Mouse (Mus musculus) CH12.LX (cell line): ENCODE measurements at regions not wholly inside any gene's neighbourhood (a gene's known extent, or its start where the extent isn't known, plus 50 kb on each side); places are given as distances from the start of the nearest gene placed in this dataset.

Source experiments
- CHD1 ChIP-seq: IDR thresholded peaks from 2 replicates; pipeline ENCODE4 v1.6.1; 2012; ENCODE audit warnings: low read depth, low read length, improper control_type of control experiment, inconsistent platforms
- CHD2 ChIP-seq: IDR thresholded peaks from 2 replicates; pipeline ENCODE4 v1.6.1; 2011; ENCODE audit warnings: low read length, improper control_type of control experiment
- CTCF ChIP-seq, 2 experiments: IDR thresholded peaks in 1 of 2; conservative IDR thresholded peaks in 1 of 2; 2 replicates each; pipeline ENCODE4 v1.5.1; 2011 to 2012; ENCODE audit warnings: low read depth in 2 of 2, low read length in 2 of 2, improper control_type of control experiment in 1 of 2, inconsistent platforms in 1 of 2, mild to moderate bottlenecking in 1 of 2, moderate library complexity in 1 of 2
- EP300 ChIP-seq: IDR thresholded peaks from 2 replicates; pipeline ENCODE4 v1.6.1; 2011; ENCODE audit warnings: low read length, improper control_type of control experiment
- IRF4 ChIP-seq: IDR thresholded peaks from 2 replicates; pipeline ENCODE4 v1.6.1; 2014; ENCODE audit warnings: low read depth, mild to moderate bottlenecking, inconsistent platforms, low read length, improper control_type of control experiment
- JUN ChIP-seq: IDR thresholded peaks from 2 replicates; pipeline ENCODE4 v1.6.1; 2011; ENCODE audit warnings: low read depth, mild to moderate bottlenecking, low read length, improper control_type of control experiment, moderate library complexity; ENCODE audit not compliant: insufficient read depth
- KAT2A ChIP-seq: IDR thresholded peaks from 2 replicates; pipeline ENCODE4 v1.6.1; 2012; ENCODE audit warnings: low read length, improper control_type of control experiment, inconsistent platforms; ENCODE audit not compliant: insufficient replicate concordance
- MAFK ChIP-seq: IDR thresholded peaks from 2 replicates; pipeline ENCODE4 v1.6.1; 2011; ENCODE audit warnings: low read length, improper control_type of control experiment; ENCODE audit not compliant: insufficient replicate concordance
- MAX ChIP-seq: IDR thresholded peaks from 2 replicates; pipeline ENCODE4 v1.6.1; 2011; ENCODE audit warnings: low read length, improper control_type of control experiment
- MEF2A ChIP-seq: IDR thresholded peaks from 2 replicates; pipeline ENCODE4 v1.6.1; 2014; ENCODE audit warnings: low read depth, mild to moderate bottlenecking, inconsistent platforms, low read length, improper control_type of control experiment, borderline replicate concordance
- POLR2A ChIP-seq: IDR thresholded peaks from 2 replicates; pipeline ENCODE4 v1.6.1; 2011; ENCODE audit warnings: low read depth, mild to moderate bottlenecking, improper control_type of control experiment, low read length
- POLR2AphosphoS2 ChIP-seq: IDR thresholded peaks from 2 replicates; pipeline ENCODE4 v1.6.1; 2011; ENCODE audit warnings: low read depth, low read length, improper control_type of control experiment
- USF1 ChIP-seq: IDR thresholded peaks from 2 replicates; pipeline ENCODE4 v1.6.1; 2014; ENCODE audit warnings: low read depth, mild to moderate bottlenecking, inconsistent platforms, low read length, improper control_type of control experiment
- ZNF384 ChIP-seq: IDR thresholded peaks from 2 replicates; pipeline ENCODE4 v1.6.1; 2012; ENCODE audit warnings: low read depth, low read length, improper control_type of control experiment, inconsistent platforms

DNA sequence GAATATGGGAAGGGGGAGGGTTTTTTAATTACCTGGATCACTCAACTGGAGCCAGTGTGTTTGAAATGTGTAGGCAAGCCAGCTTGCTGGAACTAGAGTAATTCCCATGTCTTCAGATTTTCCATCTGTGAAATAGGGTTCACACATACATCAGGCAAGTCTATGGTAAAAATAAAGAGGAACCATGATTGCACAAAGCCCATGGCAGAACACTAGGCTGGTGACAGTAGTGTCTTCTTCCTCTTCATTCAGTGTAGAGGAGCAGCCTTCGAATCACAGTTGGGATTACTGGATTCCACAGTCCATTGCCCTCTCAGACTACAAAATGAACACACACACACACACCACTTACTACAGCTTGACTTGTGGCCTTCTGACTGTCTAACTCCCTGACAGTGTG lies 2150.5 kb upstream of the Gm7489 start:
- TF ChIP-seq CTCF (conservative IDR thresholded peaks at IDR 0.05 in 1 of 2, IDR thresholded peaks at IDR 0.05 in 1 of 2; ENCODE audit: low read depth in 2 of 2, low read length in 2 of 2) (no peak), JUN (no peak), IRF4 (no peak), MEF2A (no peak), EP300 (no peak), CHD1 (no peak), POLR2AphosphoS2 (no peak), MAFK (no peak), USF1 (no peak), MAX (no peak), CHD2 (no peak), POLR2A (no peak), ZNF384 (no peak), KAT2A (no peak)
